Mouse (Mus musculus) midbrain, postnatal 0 days (tissue): ENCODE measurements around the gene Slc25a29. TPM values are rescaled to one million over a fixed set of nuclear protein-coding genes. Genes with fewer than 3 reads are reported as not detected.

Source experiments
- ATAC-seq: fragments of 200-750 bp; cut with Nextera tagmentation; 2 replicates; pipeline ENCODE4 v1.8.0; 2017; ENCODE audit warnings: moderate number of reproducible peaks, mild to moderate bottlenecking, moderate TSS enrichment, moderate library complexity; ENCODE audit not compliant: low FRiP score
- DNase-seq: peaks from one replicate; pipeline ENCODE4 v3.0.0-alpha.2; 2015; ENCODE audit warnings: low spot score
- H3K27ac ChIP-seq: fragments of 300-500 bp; sonication (generic); 2 replicates; pipeline ENCODE4 v1.5.1; 2014; ENCODE audit warnings: low read depth, mild to moderate bottlenecking, low read length, mixed read lengths
- H3K27me3 ChIP-seq: fragments of 300-500 bp; sonication (generic); 2 replicates; pipeline ENCODE4 v1.6.1; 2014; ENCODE audit warnings: low read length, control low read depth, mixed read lengths; ENCODE audit not compliant: insufficient read depth
- H3K36me3 ChIP-seq: fragments of 300-500 bp; sonication (generic); 2 replicates; pipeline ENCODE4 v1.6.1; 2014; ENCODE audit warnings: low read length, control low read depth, mixed read lengths; ENCODE audit not compliant: insufficient read depth
- H3K4me1 ChIP-seq: fragments of 300-500 bp; sonication (generic); 2 replicates; pipeline ENCODE4 v1.6.1; 2014; ENCODE audit warnings: mild to moderate bottlenecking, control low read depth, antibody characterized with exemption, low read length, mixed read lengths; ENCODE audit not compliant: insufficient read depth
- H3K4me2 ChIP-seq: fragments of 300-500 bp; sonication (generic); 2 replicates; pipeline ENCODE4 v1.6.1; 2014; ENCODE audit warnings: low read depth, mild to moderate bottlenecking, low read length, mixed read lengths; ENCODE audit not compliant: poor library complexity, severe bottlenecking
- H3K4me3 ChIP-seq: fragments of 300-500 bp; sonication (generic); 2 replicates; pipeline ENCODE4 v1.5.1; 2014; ENCODE audit warnings: low read depth, mild to moderate bottlenecking, low read length, moderate library complexity
- H3K9ac ChIP-seq: fragments of 300-500 bp; sonication (generic); replicated peaks from 2 replicates; pipeline ENCODE4 v1.6.1; 2014; ENCODE audit warnings: mild to moderate bottlenecking, low read length, moderate library complexity, mixed read lengths; ENCODE audit not compliant: poor library complexity, severe bottlenecking
- H3K9me3 ChIP-seq: fragments of 300-500 bp; sonication (generic); 2 replicates; pipeline ENCODE4 v1.6.1; 2016; ENCODE audit warnings: low read length, control low read depth
- CTCF ChIP-seq: IDR thresholded peaks from 2 replicates; pipeline ENCODE4 v1.5.1; 2016; ENCODE audit warnings: antibody characterized with exemption, mild to moderate bottlenecking
- WGBS: fragments of 180-500 bp; shearing (Covaris S2); extraction: QIAGEN DNeasy Blood & Tissue Kit; methylation state at CpG from one replicate; pipeline ENCODE4 v1.1.7; 2014; 5-methylcytosine and 5-hydroxymethylcytosine counted together
- polyA plus RNA-seq: library from polyadenylated mRNA; unstranded; fragments of >200 nt; fragmentation: Nextera tagmentation; extraction: Ambion mirVana; gene quantifications from 2 replicates; pipeline ENCODE4 v1.2.1, GENCODE M21; 2015
- total RNA-seq: library from RNA; depleted of rRNA; stranded (reverse); fragments of >200 nt; gene quantifications from 2 replicates; pipeline ENCODE4 v1.2.3, GENCODE M21; 2014

Gene Slc25a29
- total and polyA plus RNA-seq, 2 experiments from 2014 or later: 14.6 to 20.1 TPM

DNA sequence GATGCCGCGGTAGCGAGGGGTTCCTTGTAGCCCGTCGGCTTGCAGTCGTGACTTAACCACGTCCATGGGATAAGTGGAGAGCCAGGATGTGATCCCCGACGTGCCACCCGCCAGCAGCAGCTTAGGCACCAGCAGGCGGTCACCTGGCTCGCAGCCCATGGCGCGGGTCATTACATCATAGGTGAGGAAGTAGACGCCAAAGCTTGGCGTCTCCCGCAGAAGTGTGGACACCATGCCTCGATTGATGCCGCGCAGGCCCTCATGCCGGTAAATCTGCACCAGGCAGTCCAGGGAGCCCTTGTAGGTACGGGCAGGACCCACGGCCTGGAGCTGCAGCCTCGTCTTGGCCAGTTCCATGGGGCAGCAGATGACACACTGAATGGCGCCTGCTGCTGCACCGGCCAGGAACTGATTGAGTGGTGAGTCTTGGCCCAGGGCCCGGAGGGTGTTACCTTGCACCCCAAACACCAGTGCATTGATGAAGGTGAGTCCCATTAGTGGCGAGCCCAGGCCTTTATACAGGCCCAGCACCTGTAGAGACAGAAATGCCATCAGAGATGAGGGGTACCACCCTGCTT, 8.6 kb downstream of the Slc25a29 start:
- no peaks in the 10 kb centered on the region for H3K4me1 ChIP-seq
- 95% methylated on average over 28 of the region's 28 CpGs for WGBS

DNA sequence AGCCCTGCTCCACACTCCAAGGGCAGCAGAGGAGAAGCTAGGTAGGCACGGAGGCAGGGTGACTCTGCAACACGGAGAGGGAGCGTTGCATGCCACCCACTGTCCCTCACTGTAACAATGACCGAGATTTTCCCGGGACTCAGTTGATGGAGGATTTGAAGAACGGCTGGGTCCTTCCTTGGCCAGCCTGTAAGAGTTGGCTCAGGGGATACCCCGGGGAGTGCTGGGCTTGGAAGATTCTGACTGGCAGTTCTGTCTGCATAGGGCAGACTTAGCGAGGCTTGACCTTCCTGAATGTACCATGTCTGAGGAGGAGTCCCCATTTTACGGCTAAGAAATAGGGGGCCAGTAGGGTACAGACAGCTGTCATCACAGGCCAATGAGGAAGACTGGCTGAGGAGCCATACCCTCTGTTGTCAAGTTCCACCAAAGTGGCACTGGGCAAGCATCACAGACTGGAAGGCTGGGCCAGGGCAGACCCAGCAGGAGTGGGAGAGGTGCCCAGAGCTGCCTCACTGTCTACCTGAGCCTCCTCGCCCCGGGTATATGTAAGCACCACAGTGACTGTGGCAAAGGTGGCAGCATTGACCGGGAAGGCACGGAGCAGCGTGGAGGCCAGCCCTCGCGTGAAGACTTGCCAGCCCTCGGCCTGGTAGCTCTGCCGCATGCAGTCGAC, 9.3 kb downstream of the Slc25a29 start:
- H3K36me3 ChIP-seq: peaks cover 11% of the 10 kb centered on the region; the same call in 1 of the 2 replicates
- H3K4me2 ChIP-seq: no peak overlapping the region
- no peak for DNase-seq
- no peaks in the 10 kb centered on the region for H3K27me3 ChIP-seq
- no peak overlapping the region for H3K4me3 ChIP-seq
- no peak overlapping the region for H3K9ac ChIP-seq
- H3K4me1 ChIP-seq: no peaks in the 10 kb centered on the region
- no peak overlapping the region for H3K27ac ChIP-seq
- no peaks in the 10 kb centered on the region for H3K9me3 ChIP-seq
- TF ChIP-seq CTCF: no peak
- WGBS: 93% methylated on average over 19 of the region's 19 CpGs
- ATAC-seq: no peak

More for the DNA sequence above, 8.6 kb downstream of the Slc25a29 start:
- DNase-seq (no peak), ATAC-seq (no peak; the same call in 1 of the 2 replicates)
- no peaks in the 10 kb centered on the region for H3K27me3 ChIP-seq
- TF ChIP-seq CTCF: no peak
- H3K27ac ChIP-seq: no peak overlapping the region
- no peaks in the 10 kb centered on the region for H3K9me3 ChIP-seq
- H3K4me3 ChIP-seq: no peak overlapping the region
- H3K36me3 ChIP-seq: peaks cover 11% of the 10 kb centered on the region; the same call in 1 of the 2 replicates
- no peak overlapping the region for H3K9ac ChIP-seq
- no peak overlapping the region for H3K4me2 ChIP-seq

DNA sequence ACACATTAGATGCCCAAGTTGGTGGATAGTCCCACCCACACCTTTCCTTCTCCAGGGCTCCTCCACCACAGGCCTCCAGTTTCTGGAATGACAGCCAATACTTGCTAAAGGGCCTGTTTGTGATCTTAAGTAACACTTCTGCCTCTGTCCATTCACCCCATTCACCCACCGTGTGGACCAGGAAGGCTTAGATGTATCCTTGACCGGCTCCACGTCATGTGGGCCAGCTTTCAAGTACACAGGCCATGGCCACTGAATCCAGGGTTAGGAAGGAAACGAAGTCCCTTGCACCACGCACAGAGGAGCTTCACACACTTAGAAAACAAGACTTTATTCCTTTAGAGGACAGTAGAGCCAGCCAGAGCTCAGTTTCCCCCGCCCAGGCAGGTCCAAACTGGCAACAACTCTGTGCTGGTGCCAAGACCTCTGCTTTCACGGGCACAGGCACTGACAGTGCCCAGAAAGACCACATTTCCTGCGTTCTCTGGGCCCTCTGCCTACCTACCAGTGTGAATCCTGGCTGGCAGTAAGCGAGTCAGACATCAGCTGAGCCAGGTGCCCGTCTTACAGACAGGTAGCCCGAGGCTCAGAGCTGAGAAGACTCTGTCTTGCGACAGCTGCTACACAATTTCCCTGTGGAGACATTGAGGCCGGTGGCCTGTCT, 10.0 kb downstream of the Slc25a29 start:
- Histone ChIP-seq H3K4me1 (no peaks in the 10 kb centered on the region), H3K27ac (no peak overlapping the region), H3K4me2 (no peak overlapping the region), H3K4me3 (no peak overlapping the region), H3K36me3 (peaks cover 11% of the 10 kb centered on the region; the same call in 1 of the 2 replicates), H3K27me3 (no peaks in the 10 kb centered on the region), H3K9ac (no peak overlapping the region), H3K9me3 (no peaks in the 10 kb centered on the region)
- TF ChIP-seq CTCF: no peak
- WGBS: 93% methylated on average over 13 of the region's 13 CpGs
- ATAC-seq: no peak
- DNase-seq: no peak

DNA sequence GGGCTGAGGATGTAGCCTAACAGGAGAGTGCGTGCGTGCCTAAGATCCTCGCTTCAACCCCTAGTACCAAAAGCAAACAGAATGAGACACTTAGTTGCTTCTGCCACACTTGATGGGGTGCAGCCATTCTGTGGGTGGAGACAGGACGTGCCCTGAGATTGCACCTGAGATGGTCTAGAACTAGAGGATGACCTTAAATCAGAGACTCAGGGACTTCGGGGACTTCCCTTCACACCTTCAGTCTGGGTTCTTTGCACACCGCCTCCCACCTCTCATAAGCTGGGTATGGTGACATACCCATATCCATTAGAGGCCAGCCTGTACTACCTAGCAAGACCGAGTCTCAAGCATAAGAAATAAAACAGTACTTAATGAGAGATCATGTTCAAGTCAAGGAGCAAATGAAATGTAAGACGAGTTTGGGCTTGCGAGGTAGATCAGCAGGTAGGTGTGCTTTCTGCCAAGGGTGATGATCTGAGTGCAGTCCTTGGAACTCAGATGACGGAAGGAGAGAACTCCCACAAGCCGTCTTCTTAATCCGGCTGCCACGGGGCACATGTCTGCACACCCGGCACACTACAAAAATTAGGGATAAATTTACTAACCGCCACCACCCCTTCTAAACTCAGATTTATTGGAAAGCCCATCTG, 11.3 kb downstream of the Slc25a29 start:
- Histone ChIP-seq H3K27ac (no peak overlapping the region), H3K4me1 (no peaks in the 10 kb centered on the region), H3K4me2 (no peak overlapping the region), H3K36me3 (peaks cover 11% of the 10 kb centered on the region; the same call in 1 of the 2 replicates), H3K4me3 (no peak overlapping the region), H3K27me3 (no peaks in the 10 kb centered on the region), H3K9me3 (no peaks in the 10 kb centered on the region), H3K9ac (no peak overlapping the region)
- WGBS: 93% methylated on average over 15 of the region's 15 CpGs
- ATAC-seq: no peak
- no peak for DNase-seq
- TF ChIP-seq CTCF: no peak

DNA sequence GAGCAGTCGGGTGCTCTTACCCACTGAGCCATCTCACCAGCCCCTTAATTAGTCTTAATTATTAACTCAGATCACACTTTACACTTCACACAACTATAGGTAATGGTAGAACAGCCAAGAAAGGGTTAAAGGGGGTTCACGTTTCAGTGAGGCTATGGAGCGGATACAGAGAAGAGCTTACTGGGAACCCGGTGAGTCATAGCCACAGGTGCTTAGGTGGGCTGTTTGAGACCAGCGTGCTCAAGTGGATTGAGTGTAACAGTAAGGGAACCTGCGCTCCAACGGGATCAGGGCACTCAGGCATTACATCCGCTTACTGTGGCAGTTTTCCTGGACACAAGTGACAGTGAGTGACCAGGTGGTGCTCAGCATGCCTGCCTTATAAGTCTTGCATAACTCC, 12.6 kb downstream of the Slc25a29 start:
- TF ChIP-seq CTCF: no peak
- H3K9ac ChIP-seq: no peak overlapping the region
- 74% methylated on average over 8 of the region's 8 CpGs for WGBS
- no peak overlapping the region for H3K4me3 ChIP-seq
- peaks cover 15% of the 10 kb centered on the region for H3K36me3 ChIP-seq
- H3K27me3 ChIP-seq: no peaks in the 10 kb centered on the region
- no peaks in the 10 kb centered on the region for H3K9me3 ChIP-seq
- H3K27ac ChIP-seq: no peak overlapping the region
- no peak for ATAC-seq
- H3K4me1 ChIP-seq: no peaks in the 10 kb centered on the region
- no peak for DNase-seq
- no peak overlapping the region for H3K4me2 ChIP-seq
